Mouse (Mus musculus) embryonic stem cell, embryonic (primary cell): ENCODE data around the gene Sept4.

Experiments
- CTCF ChIA-PET, 4 experiments: fragments of 300-600 bp in 2 of 4; fragments of 350-600 bp in 2 of 4; sonication (Branson Sonifier 250); formaldehyde crosslinking; loops; one replicate each; lab custom pipeline; 2022; ENCODE audit warnings: inconsistent platforms in 2 of 4; lab: Charles Lee
- POLR2A ChIA-PET, 4 experiments: fragments of 300-600 bp in 2 of 4; fragments of 350-600 bp in 2 of 4; sonication (Branson Sonifier 250); formaldehyde crosslinking; loops; one replicate each; lab custom pipeline; 2022; ENCODE audit warnings: antibody characterized with exemption in 4 of 4, inconsistent platforms in 1 of 4; lab: Charles Lee

Sept4 gene

DNA sequence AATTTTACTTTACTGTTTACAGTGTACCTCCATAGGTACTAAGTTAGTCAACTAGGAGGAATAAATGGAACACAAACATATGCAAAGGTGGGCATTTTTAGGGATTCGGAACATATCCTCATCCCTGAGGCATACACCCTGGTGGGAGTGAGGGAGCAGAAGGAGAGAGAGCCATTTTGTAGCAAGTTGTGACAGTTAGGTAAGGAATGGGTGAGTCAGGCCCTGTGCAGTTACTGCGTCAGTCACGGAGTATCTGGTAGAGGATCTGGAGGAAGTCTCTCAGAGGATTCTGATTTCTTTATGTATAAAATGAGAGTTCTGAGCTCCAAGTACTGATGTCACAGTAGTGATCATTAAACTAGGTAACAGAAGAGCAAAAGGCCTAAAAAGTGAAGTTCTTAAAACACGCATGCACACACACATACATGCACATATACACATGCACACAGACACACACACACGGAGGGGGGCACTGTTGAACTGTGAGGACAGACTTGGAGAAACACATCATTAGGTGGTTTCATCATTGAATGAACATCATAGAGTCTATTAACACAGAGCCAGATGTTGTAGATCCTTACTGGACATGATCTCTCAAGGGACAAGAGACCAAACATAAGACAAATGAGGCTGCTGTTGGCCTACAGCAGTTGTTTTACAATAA, 18.6 kb downstream of the Sept4 start:
- POLR2A ChIA-PET, result interaction anchor here in 1 of 4 experiments (0.7 kb wide), 1 partner anchor 86 kb away, joined by 4 read pairs; no protein-coding TSS in a partner anchor
- CTCF ChIA-PET, result no interaction called here

DNA sequence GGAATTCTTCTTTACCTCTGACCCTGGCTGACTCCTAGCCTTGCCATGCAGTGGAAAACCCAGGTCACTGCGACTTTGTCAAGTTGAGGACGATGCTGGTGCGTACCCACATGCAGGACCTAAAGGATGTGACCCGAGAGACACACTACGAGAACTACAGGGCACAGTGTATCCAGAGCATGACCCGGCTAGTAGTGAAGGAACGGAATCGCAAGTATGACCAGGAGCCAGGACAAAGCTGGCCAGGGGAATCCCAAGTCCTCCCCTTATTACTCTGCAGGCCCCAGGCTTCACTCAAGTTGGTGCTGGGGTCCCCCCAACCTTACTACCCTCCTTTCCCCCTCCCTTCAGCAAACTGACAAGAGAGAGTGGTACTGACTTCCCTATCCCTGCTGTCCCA, 20.9 kb downstream of the Sept4 start:
- CTCF ChIA-PET, result interaction anchor here in 2 of 4 experiments (0.5 to 0.7 kb wide), 3 partner anchors 11 to 44 kb away, joined by 4 to 7 read pairs (median 4); no protein-coding TSS in a partner anchor
- POLR2A ChIA-PET, result interaction anchor here in 3 of 4 experiments (0.6 to 8.3 kb wide), 12 partner anchors 10 to 174 kb away, joined by 3 to 139 read pairs (median 12); partner anchors contain the start of genes Hsf5 (in 1 of the 3), Sept4 (in 1 of the 3) and Supt4a (in 1 of the 3)

DNA sequence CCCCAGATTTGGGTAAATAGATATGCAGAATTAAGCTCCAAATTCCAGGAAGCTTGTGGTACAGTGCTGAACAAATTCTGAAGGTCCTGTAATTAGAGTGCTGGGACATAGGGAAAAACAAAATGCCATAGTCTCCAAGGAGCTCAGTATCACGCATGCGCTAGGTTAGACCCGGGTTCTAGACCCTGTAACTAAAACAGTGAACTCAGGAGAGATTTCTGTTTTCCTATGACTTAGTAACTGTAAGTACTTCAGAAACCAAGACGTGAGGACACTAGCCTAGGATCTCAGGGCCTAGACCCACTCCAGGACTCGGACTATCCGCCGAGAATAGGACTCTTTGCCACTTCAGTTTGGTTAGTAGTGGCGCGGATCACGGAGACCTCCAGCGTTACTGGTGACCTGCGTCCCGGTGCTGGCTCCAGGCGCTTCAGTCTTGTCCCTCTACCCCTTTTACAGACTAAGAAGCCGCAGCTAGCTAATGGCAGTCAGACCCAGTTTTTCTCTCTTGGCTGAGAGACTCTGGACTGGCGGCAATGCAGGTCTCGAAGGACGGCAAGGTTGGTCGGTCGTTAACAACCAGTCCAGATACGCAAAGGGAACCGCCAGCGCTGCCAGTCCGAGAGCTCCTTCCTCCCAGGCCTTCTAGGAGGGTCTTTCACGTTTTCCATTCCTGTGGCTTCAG, 22.3 kb downstream of the Sept4 start:
- POLR2A ChIA-PET, result interaction anchor here (0.5 to 8.3 kb wide), 88 partner anchors 8 to 808 kb away, joined by 3 to 139 read pairs (median 4); partner anchors contain the start of genes Hsf5 (in 3 of the 4), Srsf1 (in 2 of the 4), Tspoap1 (in 2 of the 4) and Rad51c (in 1 of the 4)
- CTCF ChIA-PET, result interaction anchor here (0.6 to 1.6 kb wide), 6 partner anchors 12 to 212 kb away, joined by 3 to 5 read pairs (median 3); no protein-coding TSS in a partner anchor

- ChIA-PET POLR2A (interaction anchor here (0.6 to 8.3 kb wide), 100 partner anchors 8 to 807 kb away, joined by 3 to 139 read pairs (median 4); partner anchors contain the start of genes Hsf5 (in 3 of the 4), Srsf1 (in 2 of the 4), Tspoap1 (in 2 of the 4) and Prr11 (in 1 of the 4)), CTCF (interaction anchor here (0.6 to 1.6 kb wide), 8 partner anchors 13 to 376 kb away, joined by 3 to 5 read pairs (median 3); no protein-coding TSS in a partner anchor)
Observed at GRCm38 (mm10) chr11:87591526-87592353, 23.0 kb downstream of the Sept4 start, which contains the start of gene Mtmr4. Mtmr4 (plus strand) TSS chr11:87592162.

DNA sequence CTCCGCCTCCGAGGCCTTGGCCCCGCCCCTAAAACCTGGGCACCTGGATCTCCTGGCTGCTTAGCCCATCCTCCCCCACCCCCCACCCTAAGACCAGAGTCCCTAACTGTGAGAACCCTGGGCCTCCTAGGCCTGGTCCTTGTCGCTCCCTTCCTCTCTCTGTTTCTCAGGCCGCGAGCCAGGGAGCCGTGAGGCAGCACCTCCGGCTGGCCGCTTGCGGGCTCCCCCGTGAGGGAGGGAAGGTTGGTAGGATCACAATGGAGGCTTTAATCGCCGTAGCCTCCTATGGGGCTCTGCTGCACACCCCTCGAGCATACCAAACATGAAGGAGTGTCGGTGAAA, 23.6 kb downstream of the Sept4 start:
- POLR2A ChIA-PET, result interaction anchor here (0.6 to 8.3 kb wide), 71 partner anchors 8 to 602 kb away, joined by 3 to 139 read pairs (median 4); partner anchors contain the start of genes Hsf5 (in 3 of the 4), Srsf1 (in 2 of the 4), Tspoap1 (in 2 of the 4) and Prr11 (in 1 of the 4)
- CTCF ChIA-PET, result interaction anchor here in 2 of 4 experiments (0.8 to 1.6 kb wide), 4 partner anchors 13 to 375 kb away, joined by 3 to 5 read pairs (median 4); no protein-coding TSS in a partner anchor

GRCm38 (mm10) chr11:87592713-87593598, 24.3 kb downstream of the Sept4 start:
- CTCF ChIA-PET, result no interaction called here

GRCm38 (mm10) chr11:87595327-87595841, 26.7 kb downstream of the Sept4 start:
- ChIA-PET POLR2A (interaction anchor here in 3 of 4 experiments (0.5 to 8.3 kb wide), 64 partner anchors 8 to 509 kb away, joined by 3 to 139 read pairs (median 4); partner anchors contain the start of genes Hsf5 (in 2 of the 3), Prr11 (in 2 of the 3), Ska2 (in 2 of the 3) and Supt4a (in 2 of the 3)), CTCF (interaction anchor here (0.5 to 1.3 kb wide), 7 partner anchors 21 to 169 kb away, joined by 3 to 6 read pairs (median 3); partner anchors contain the start of gene Hsf5 (in 1 of the 4))

More at GRCm38 (mm10) chr11:87592713-87593598, 24.3 kb downstream of the Sept4 start:
- POLR2A ChIA-PET, result interaction anchor here in 3 of 4 experiments (0.6 to 8.3 kb wide), 16 partner anchors 7 to 1883 kb away, joined by 3 to 139 read pairs (median 4); partner anchors contain the start of gene Supt4a (in 1 of the 3)

DNA sequence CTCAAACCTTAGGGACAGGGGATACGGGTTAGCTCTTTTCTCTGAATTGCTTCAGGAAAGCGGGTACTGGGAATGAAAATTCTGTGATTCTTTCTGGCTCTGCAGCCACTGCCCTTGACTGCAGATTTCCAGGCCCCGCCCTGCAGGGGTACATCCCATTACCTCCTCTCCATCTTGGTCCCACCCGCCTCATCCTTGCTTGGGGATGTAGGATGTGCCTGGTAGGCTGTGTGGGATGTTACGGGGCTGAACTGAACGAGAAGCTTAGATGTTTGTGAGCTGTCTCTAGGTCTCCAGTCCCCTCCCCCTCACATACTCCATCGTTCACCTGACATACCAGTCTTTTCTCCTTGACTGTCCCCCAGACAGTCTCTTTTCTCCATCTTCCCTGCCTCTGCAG, 27.3 kb downstream of the Sept4 start:
- POLR2A ChIA-PET, result interaction anchor here in 3 of 4 experiments (0.5 to 8.3 kb wide), 58 partner anchors 8 to 1368 kb away, joined by 3 to 139 read pairs (median 5); partner anchors contain the start of genes Hsf5 (in 2 of the 3), Prr11 (in 2 of the 3), Ska2 (in 2 of the 3) and Supt4a (in 2 of the 3)
- CTCF ChIA-PET, result interaction anchor here (0.5 to 1.3 kb wide), 7 partner anchors 21 to 169 kb away, joined by 3 to 8 read pairs (median 3); partner anchors contain the start of gene Hsf5 (in 1 of the 4)

GRCm38 (mm10) chr11:87596492-87596891, 27.8 kb downstream of the Sept4 start:
- ChIA-PET POLR2A (interaction anchor here in 3 of 4 experiments (0.5 to 8.3 kb wide), 20 partner anchors 8 to 1367 kb away, joined by 3 to 139 read pairs (median 7); partner anchors contain the start of genes Hsf5 (in 1 of the 3) and Supt4a (in 1 of the 3)), CTCF (interaction anchor here in 1 of 4 experiments (0.6 kb wide), 1 partner anchor 73 kb away, joined by 8 read pairs; no protein-coding TSS in a partner anchor)

DNA sequence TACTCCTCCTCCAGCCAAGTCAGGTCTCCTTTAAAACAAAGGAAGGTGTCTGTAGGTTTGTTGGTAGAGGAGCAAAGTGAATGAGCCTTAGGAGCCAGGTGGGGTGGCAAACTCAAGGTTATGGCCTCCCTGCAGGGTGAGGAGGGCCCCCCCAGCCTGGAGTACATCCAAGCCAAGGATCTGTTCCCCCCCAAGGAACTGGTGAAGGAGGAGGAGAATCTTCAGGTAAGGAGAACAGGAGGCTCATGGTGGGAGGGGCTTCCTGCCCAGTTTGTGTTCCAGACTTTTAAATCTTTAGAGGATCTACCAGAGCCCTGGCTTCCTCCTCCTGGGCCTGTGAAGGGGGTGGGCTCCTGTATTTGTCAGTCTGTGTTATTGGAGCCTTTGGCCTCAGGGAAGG, 28.4 kb downstream of the Sept4 start:
- POLR2A ChIA-PET, result interaction anchor here in 3 of 4 experiments (0.6 to 8.3 kb wide), 6 partner anchors 8 to 159 kb away, joined by 3 to 139 read pairs (median 6); no protein-coding TSS in a partner anchor

GRCm38 (mm10) chr11:87599395-87600089, 30.8 kb downstream of the Sept4 start:
- ChIA-PET POLR2A (interaction anchor here in 3 of 4 experiments (0.5 to 1.5 kb wide), 5 partner anchors 9 to 1275 kb away, joined by 3 to 9 read pairs (median 5); partner anchors contain the start of gene Supt4a (in 1 of the 3)), CTCF (interaction anchor here in 1 of 4 experiments (0.6 kb wide), 1 partner anchor 108 kb away, joined by 3 read pairs; no protein-coding TSS in a partner anchor)

More for the DNA sequence above, 28.4 kb downstream of the Sept4 start:
- CTCF ChIA-PET, result no interaction called here

DNA sequence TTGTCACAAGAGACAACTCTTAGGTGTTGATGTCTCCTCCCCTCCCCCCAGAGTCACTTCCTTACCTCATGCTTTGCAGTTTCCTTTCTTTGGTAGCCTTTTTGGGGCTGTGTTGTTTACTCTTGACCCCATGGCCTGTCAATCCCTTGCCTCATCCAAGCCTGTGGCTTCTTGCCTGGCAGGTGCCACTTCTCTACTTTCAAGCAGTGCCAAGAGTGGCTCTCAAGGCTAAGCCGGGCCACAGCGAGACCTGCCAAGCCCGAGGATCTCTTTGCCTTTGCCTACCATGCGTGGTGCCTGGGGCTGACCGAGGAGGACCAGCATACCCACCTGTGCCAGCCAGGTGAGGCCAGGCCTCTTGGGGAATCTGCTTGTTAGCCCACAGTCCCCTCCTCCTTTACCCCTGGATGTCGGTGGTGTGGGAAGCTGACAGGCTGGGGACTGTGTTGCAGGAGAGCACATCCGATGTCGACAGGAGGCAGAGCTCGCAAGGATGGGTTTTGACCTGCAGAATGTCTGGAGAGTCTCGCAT, 31.7 kb downstream of the Sept4 start:
- ChIA-PET POLR2A (interaction anchor here in 3 of 4 experiments (0.5 to 1.5 kb wide), 7 partner anchors 8 to 1276 kb away, joined by 3 to 9 read pairs (median 4); partner anchors contain the start of gene Mtmr4 (in 1 of the 3)), CTCF (interaction anchor here in 1 of 4 experiments (0.6 kb wide), 1 partner anchor 107 kb away, joined by 3 read pairs; no protein-coding TSS in a partner anchor)

DNA sequence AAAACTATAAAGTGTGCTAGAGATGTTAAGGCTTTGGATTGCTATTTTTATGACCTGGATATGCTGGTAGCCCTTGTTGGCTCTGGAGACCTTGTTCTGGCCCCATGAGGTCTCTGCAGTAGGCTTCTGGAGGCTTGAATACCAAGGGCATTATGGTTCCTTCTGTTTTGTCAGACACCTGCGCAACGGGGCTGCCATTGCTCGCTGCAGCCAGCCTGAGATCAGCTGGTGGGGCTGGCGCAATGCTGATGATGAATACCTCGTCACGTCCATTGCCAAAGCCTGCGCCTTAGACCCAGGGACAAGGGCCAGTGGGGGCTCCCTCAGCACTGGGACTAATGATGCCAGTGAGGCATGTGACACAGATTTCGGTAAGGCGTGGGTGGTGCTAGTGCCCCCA, 33.5 kb downstream of the Sept4 start:
- CTCF ChIA-PET, result interaction anchor here in 1 of 4 experiments (0.7 kb wide), 1 partner anchor 13 kb away, joined by 4 read pairs; no protein-coding TSS in a partner anchor

GRCm38 (mm10) chr11:87603571-87603970, 34.9 kb downstream of the Sept4 start:
- POLR2A ChIA-PET, result interaction anchor here in 3 of 4 experiments (1.0 to 2.0 kb wide), 8 partner anchors 8 to 35 kb away, joined by 3 to 10 read pairs (median 4); partner anchors contain the start of genes Hsf5 (in 1 of the 3) and Mtmr4 (in 1 of the 3)
- CTCF ChIA-PET, result no interaction called here

More for the DNA sequence above, 33.5 kb downstream of the Sept4 start:
- POLR2A ChIA-PET, result interaction anchor here in 2 of 4 experiments (0.7 to 1.5 kb wide), 5 partner anchors 11 to 1321 kb away, joined by 3 to 7 read pairs (median 4); partner anchors contain the start of gene Hsf5 (in 1 of the 2)
